Mouse (Mus musculus): ENCODE measurements around the gene Vmn1r24.

DNA sequence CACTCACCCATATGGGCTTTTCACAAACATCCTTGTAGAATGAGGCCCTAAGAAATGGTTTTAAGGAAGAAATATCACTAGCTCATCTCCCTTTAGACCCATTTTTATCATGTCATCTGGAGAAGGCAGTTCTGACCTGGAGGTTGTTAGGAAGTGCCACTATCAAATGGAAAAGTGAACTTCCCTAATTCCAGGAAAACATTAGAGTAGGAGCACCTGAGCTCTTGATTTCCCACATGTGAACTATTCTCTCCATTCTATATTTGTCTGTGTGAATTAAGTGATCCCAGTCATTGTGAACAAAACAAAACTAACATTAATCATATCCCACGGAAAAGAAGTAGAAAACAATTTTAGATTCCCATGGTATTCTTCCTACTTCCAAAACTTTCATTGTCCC lies 53.4 kb downstream of the Vmn1r24 start, which contains the start of gene Vmn1r22:
- TF ChIP-seq CTCF (IDR thresholded peaks at IDR 0.05; ENCODE audit: low read depth) (no peak), EP300 (IDR thresholded peaks at IDR 0.05; ENCODE audit: low read depth) (no peak)
